Mouse (Mus musculus) B cell, adult 2 months (primary cell): ENCODE data around the gene Cxcl16.
"Not testable (repeated sequence)": the region's sequence is repeated elsewhere in the genome, so short reads cannot be mapped to it uniquely, and the experiment has no call there.

Source experiments
- DNase-seq, 2 experiments: peaks; one replicate each; pipeline ENCODE4 v3.0.0; 2022

The Cxcl16 gene

DNA sequence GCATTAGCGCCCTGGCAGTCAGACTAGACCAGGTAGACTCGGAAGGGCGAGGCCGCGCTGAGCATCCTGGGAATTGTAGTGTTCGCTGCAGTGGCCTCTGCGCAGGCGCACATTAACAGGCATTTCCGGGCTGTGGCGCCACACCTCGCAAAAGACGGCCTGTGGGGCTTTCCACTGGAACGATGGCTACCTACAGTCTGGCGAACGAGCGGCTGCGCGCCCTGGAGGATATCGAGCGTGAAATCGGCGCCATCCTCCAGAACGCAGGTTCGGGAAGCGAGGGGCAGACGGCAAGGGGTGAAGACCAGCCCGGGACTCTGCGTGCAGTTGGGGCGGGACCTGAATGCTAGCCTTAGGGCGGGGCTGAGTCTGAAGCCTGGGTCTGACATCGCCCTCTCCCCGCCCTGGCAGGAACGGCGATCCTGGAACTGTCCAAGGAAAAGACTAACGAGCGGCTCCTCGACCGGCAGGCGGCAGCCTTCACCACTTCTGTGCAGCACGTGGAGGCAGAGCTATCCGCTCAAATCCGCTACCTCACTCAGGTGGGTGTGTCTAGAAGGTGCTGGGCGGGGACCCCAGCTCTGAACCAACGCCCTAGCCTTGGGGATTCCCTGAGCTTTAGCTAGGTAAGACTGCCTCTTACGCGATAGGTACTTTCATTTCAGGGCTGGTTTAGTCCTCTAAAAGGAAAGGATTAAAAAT, 7.8 kb downstream of the Cxcl16 start, which contains the start of gene Med11:
TSS of gene Med11 (plus strand) at position 123 of the 702 bp plus-strand sequence.
- peak; percentile 92 to 93 for DNase-seq

- DNase-seq: no peak
These were observed 8.9 kb downstream of the Cxcl16 start for GRCm38 (mm10) chr11:70450926-70451325.

GRCm38 (mm10) chr11:70447373-70447772, 12.4 kb downstream of the Cxcl16 start:
- DNase-seq: no peak

GRCm38 (mm10) chr11:70446756-70447155, 13.0 kb downstream of the Cxcl16 start:
- DNase-seq: no peak

- DNase-seq: no peak
These were observed 15.1 kb downstream of the Cxcl16 start for GRCm38 (mm10) chr11:70444667-70445066.

- DNase-seq: no peak
These were observed 15.8 kb downstream of the Cxcl16 start for GRCm38 (mm10) chr11:70443964-70444363.

DNA sequence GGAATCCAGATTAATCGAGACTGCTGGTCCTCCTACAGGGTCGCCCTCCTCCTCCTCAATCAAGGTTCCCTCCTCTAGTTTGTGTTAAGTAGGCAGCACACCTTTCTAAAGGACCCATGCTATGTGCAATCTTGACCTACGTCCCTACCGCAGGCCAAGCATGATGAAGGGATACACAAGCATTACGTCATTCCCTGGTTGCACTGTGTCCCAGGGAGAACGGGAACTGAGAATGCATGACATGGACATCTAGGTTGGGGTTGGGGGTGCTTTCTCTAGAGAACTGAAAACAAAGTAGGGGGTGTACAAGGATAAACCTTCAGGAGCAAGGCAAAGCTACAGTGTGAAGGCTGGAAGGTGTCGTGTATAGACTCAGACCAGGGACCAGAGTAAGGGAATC, 17.9 kb downstream of the Cxcl16 start:
- DNase-seq: no peak

GRCm38 (mm10) chr11:70440637-70441036, 19.1 kb downstream of the Cxcl16 start:
- no peak for DNase-seq

GRCm38 (mm10) chr11:70438728-70439374, 20.9 kb downstream of the Cxcl16 start:
- DNase-seq: no peak

DNA sequence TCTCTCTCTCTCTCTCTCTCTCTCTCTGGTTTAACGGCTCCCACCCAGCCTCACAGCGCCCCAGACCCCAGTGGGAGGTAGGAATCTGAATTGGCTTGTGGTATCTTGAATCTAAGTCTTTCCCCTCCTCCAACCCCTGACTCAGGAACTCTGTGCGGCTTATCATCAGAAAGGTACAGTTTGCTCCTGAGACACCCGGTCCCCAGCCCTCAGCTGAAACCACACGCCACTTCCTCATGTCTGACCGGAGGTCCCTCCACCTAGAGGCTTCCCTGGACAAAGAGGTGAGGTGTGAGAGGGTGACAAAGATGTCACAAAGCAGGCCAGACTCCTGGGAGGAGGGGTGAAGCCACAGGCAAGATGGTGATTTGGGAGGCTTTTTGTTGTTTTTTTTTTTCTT, 22.4 kb downstream of the Cxcl16 start:
- DNase-seq: no peak

- DNase-seq: no peak
These were observed 24.3 kb downstream of the Cxcl16 start for GRCm38 (mm10) chr11:70435476-70435875.

- DNase-seq: no peak
These were observed 25.8 kb downstream of the Cxcl16 start for GRCm38 (mm10) chr11:70433951-70434350.

DNA sequence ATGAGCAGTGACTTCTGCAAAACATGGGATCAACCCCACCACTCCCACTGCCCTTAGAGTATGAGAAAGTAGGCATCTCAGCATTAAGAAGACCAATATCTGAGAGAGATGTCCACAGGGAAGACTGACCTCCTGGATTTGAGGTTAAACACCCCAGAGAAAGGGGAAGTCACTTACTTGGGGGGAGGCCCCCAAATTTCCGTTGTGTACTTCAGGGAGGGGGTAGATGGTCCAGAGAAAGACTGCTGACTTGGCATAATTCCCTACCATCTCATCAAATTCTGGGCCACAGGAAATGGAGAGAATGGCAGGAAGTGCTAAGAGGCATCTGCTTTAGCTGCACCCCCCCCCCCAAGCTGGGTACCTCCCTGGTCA, 26.2 kb downstream of the Cxcl16 start:
- DNase-seq: peak in 1 of 2 experiments; percentile 53

- DNase-seq: peak; percentile 39 to 53
These were observed 26.8 kb downstream of the Cxcl16 start for GRCm38 (mm10) chr11:70432895-70433568.

GRCm38 (mm10) chr11:70432048-70432894, 27.5 kb downstream of the Cxcl16 start, which contains the start of gene Arrb2:
TSS of gene Arrb2 (plus strand) at chr11:70432635.
- peak; percentile 95 to 96 for DNase-seq

DNA sequence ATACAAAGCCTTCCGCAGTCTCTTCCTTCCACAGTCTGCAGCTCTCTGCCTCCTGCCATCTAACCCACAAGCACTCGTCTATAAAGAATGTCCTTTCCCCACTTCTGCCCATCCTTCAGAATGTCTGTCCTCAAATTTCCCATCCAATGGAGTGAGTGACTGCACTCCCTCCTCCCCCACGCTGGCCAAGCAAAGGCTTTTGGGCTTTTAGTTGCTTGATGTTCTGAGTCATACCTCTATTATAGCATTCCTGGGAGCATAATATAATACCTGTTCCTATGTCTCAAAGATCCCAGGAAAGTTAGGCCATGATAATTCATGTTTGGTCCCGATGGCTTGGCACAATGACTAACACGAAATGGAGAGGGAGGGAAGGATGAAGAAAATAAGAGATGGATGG, 28.2 kb downstream of the Cxcl16 start:
- no peak for DNase-seq

- not testable (repeated sequence) for DNase-seq
These were observed 33.2 kb downstream of the Cxcl16 start for GRCm38 (mm10) chr11:70426598-70426997.

DNA sequence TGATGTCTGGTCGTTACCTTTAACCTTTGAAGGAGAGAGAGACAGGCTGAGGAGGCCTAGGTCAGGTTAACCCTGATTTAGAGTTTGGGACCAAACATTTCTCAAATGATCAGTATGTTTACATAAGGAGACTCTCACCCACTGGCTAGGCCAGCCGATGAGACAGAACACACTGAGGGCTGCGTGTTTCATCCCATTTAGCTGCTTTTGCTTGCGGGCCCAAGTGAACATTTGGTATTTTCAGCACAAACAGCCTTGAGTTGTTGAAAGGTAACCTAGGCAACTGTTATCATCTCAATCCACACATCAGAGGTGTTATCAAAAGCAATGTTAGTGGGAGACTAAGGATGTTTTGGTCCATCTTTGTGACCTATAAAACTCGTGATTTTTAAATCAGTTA, 40.3 kb downstream of the Cxcl16 start:
- no peak for DNase-seq

DNA sequence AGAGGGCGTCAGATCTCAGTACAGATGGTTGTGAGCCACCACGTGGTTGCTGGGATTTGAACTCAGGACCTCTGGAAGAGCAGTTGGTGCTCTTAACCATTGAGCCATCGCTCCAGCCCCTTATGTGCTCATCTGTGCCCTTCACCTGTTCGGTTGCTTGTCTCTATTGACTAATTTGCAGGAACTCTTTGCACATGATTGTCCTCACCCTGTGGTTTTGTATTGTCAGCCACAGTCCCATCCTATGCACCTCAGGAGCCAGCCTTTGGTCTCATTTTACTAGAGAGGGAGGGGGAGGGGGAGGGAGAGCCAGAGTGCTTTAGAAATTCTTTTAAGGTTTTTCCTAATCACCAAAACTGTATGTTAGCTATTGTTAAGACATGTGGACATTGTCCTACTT, 41.6 kb downstream of the Cxcl16 start:
- no peak for DNase-seq

- peak; percentile 88 to 89 for DNase-seq
These were observed 45.8 kb downstream of the Cxcl16 start for GRCm38 (mm10) chr11:70413961-70414360.

- peak in 1 of 2 experiments; percentile 8 for DNase-seq
These were observed 47.2 kb downstream of the Cxcl16 start for GRCm38 (mm10) chr11:70412591-70412990.

GRCm38 (mm10) chr11:70410297-70410643, 49.5 kb downstream of the Cxcl16 start:
- DNase-seq: no peak
